Mouse (Mus musculus) layer of hippocampus, adult 2 months (tissue): ENCODE data around the gene Atp6v1fnb. TPM values are rescaled to one million over a fixed set of nuclear protein-coding genes. Genes with fewer than 3 reads are reported as not detected.

ENCODE experiments used
- DNase-seq, 2 experiments: peaks; one replicate each; pipeline ENCODE4 v3.0.0; 2022; ENCODE audit warnings: low spot score in 2 of 2
- H3K27ac ChIP-seq: fragments of 200-600 bp; 2 replicates; pipeline ENCODE4 v1.8.1; 2022
- H3K4me3 ChIP-seq: fragments of 200-600 bp; 2 replicates; pipeline ENCODE4 v1.8.1; 2022; ENCODE audit warnings: mild to moderate bottlenecking
- CTCF ChIP-seq: fragments of 200-600 bp; conservative IDR thresholded peaks from 2 replicates; pipeline ENCODE4 v1.8.1; 2022; ENCODE audit warnings: antibody characterized with exemption, mild to moderate bottlenecking, moderate library complexity
- total RNA-seq, 2 experiments: library from RNA; stranded (reverse); gene quantifications; 2 replicates each; pipeline ENCODE4 v1.2.3; 2021

The Atp6v1fnb gene
- total RNA-seq, 2 experiments from 2014 or later: 0.59 TPM; not detected in 1

DNA sequence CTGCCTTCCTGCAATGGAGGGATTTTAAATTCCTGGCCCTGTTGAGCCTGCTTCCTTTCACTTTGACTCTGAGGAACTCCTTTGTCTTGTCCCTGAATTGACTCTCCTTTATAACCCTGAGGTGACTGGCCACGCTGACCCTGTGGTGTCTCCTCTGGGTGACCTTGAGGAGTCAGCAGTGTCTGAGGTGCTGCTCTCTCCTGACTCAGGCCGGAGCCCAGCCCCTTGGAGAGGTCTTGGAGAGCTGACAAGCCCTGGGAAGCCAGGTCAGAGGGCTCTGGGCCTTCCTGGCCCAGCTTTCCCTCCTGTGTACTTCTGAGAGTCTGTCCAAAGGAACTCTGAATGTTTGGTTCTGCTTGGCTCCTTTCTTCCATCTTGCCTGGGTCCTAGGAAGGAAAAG is 3.5 kb downstream of the Atp6v1fnb start:
- DNase-seq: no peak
- Histone ChIP-seq H3K27ac (no peak overlapping the region), H3K4me3 (no peak overlapping the region)
- TF ChIP-seq CTCF: no peak

DNA sequence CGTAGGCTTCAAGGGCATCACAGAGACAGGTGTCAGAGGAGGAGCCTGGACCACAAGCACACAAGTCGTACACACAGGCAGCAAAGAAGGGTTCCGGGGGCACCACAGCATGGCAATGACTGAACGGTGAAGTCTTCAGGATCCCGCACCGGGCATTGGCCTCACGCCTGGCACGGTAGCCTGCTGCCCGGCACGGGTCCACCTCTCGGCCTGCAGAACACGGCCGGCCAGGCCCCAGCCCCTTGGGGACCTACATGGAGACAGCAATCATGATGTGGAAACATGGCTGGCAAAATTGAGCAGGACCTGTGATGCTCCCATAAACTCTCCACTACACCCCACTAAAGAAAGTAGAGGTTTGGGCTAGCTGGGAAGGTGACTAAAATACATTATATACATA is 11.5 kb downstream of the Atp6v1fnb start:
- Histone ChIP-seq H3K27ac (no peak overlapping the region), H3K4me3 (no peak overlapping the region)
- DNase-seq: no peak
- TF ChIP-seq CTCF: no peak

DNA sequence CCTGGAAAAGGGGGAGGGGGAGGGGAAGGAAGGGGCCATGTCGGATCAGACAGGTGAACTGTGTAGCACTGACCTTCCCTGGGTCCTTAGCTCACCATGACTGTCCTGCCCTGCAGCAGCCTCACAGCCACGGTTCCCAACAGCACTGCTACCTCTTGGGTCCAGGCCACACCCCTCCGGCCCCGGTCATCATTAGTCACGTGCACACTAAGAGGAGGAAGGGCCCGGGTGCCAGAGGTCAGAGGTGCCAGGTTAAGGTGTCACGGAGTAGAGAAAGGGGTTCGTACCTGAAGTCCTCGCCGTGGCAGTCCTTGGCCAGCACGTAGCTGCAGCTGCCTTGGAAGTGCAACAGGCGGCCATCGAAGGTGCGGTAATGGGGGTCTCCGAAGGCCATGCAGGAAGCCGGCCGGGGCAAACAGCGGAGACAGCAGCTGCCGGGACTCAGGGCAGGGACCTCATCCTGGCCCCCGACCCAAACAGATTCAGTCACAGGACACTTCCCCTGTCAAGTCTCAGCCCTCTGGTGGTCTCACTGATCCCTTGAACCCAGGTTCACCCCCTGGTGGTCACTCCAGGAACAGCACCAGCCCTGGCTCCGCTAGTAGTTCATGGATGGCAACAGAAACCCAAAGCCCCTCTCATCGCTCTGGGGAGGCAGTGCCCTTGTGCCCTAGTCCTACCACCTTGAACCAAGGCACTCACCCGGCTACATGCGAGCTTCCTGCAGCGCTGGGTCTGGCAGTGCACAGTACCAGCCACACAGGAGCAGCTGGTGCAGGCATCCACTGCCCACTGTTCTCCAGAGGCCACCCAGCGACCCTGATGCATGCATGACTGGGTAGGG is 13.7 kb downstream of the Atp6v1fnb start:
- DNase-seq: peak in 1 of 2 experiments; percentile 78
- TF ChIP-seq CTCF: peak; percentile 94
- Histone ChIP-seq H3K4me3 (peak overlapping the region; percentile 48), H3K27ac (no peak overlapping the region)

DNA sequence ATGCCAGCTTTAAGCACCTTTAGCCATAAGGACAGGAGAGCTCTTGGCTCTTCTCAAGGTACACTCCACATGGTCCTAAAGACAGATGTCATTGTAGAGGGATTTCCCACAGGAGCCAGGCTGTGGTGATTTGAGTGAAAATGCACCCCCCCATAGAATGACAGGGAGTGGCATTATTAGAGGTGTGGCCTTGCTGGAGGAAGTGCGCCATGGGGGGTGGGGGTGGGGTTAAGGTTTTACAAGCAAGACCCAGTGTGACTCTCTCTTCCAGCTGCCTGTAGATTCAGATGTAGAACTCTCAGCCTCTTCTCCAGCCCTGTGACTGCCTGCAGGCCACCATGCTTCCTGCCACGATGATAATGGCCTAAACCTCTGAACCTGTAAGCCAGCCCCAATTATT is 14.7 kb downstream of the Atp6v1fnb start:
- DNase-seq: no peak
- Histone ChIP-seq H3K4me3 (no peak overlapping the region), H3K27ac (no peak overlapping the region)
- TF ChIP-seq CTCF: no peak

DNA sequence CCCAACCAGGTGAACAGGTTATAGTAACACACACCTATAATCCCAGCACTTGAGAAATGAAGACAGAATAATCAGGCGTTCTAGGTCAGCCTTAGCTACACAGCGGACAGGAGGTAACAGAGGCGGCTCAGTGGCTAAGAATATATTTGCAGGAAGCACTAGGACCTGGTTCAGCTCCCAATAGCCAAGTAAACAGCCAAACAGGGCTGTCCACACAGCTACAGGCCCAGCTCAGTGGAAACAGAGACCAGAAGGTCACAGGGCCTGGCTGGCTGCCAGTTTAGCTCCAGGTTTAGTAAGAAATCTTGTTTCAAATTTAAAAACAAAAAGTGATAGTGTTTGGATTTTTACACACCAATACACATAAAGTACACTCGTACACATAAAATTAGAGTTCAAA is 22.9 kb downstream of the Atp6v1fnb start:
- Histone ChIP-seq H3K27ac (no peak overlapping the region), H3K4me3 (no peak overlapping the region)
- no peak for TF ChIP-seq CTCF
- no peak for DNase-seq

DNA sequence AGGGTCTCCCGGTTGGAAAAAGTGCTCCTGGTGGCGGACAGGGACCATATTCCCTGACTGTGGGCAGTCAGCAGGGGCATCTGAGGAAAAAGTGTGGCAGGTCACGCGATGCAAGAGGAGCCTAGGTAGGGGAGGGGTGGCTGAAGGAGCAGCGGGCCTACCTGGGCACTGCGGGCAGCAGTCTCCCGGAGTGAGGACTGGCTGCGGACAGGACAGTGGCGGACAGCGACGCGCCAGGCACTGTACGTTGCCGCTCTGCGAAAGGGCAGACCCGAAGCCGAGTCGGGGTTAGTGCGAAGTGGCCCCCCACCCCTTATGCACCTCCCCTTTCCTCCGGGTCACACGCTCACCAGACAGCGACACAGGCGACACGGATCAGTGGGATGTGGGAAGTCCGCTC is 25.0 kb downstream of the Atp6v1fnb start:
- H3K4me3 ChIP-seq: no peak overlapping the region
- no peak overlapping the region for H3K27ac ChIP-seq
- no peak for TF ChIP-seq CTCF
- no peak for DNase-seq

DNA sequence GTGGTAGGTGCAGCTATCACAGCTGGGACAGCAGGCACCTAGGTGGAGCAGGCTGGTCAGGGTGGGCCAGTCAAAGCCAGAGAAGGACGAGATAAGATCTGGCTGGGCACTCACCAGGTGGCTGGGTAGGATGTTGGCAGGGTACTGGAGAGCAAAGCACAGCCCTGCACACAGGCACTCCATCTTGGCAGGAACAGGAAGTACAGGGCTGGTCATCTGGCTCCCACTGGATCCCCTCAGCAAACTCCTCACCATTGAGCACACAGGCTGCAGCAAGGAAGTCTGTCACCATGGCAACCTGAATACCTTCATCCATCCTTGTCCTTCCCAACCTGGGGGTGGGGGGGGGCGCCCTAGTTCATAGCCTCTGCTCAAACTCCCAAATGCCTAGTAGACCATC is 26.6 kb downstream of the Atp6v1fnb start:
- no peak overlapping the region for H3K27ac ChIP-seq
- no peak for DNase-seq
- no peak overlapping the region for H3K4me3 ChIP-seq
- TF ChIP-seq CTCF: no peak

DNA sequence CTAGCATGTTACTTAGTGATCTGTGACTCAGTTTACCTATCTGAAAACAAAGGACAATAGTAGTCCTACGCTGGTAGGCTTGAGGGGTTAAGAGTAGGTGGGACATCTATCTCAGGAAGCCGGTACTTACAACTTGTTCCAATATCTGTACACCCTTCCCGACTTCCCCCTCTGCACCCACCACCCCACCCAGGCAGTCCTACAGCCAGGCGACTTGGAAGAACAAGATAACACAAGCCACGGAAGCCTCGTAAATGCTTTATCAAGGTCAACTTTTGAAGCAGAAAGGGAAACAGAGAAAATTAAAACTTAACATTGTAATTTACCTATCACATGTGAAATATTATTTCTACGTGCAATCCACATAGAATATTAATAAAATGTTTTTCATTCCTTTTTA is 28.9 kb downstream of the Atp6v1fnb start:
- DNase-seq: no peak
- no peak for TF ChIP-seq CTCF
- H3K4me3 ChIP-seq: no peak overlapping the region
- no peak overlapping the region for H3K27ac ChIP-seq

DNA sequence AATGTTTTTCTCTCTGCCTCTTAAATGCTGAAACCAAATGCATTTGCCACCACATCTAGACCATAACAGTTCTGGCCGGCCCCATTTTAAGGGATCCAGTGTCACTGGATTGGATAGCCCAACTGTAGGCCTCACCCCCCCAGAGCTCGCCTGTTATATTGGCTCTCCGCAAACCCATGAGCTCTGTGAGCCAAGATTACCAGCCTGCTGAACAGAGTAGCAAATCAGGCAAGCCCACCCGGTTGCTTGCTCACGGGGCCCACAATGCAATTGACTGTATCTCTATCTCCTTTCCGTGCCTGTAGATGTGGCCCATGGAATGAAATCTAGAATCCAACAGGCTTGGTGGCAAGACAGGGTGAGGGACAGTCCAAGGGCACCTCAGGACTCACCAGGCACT is 29.6 kb downstream of the Atp6v1fnb start:
- no peak for TF ChIP-seq CTCF
- DNase-seq: no peak
- no peak overlapping the region for H3K4me3 ChIP-seq
- no peak overlapping the region for H3K27ac ChIP-seq

DNA sequence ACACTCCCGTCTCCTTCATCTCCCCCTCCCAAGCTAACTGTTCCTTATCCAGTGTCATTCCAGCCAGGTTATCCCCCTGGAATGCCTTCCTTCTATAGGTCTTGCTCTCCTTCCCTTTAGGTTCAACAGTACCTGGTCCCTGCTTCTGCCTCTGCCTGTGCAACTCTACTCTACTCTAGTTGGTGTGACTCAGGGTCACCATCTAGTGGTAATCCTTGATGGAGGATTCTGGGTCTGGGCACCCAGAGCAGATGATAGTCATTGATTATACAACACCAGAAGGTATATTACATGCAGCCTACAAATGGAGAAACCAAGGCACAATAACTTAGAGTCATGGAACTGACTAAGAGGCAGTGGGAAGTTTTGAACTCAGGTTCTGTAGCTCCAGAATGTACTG is 30.4 kb downstream of the Atp6v1fnb start:
- TF ChIP-seq CTCF: peak; percentile 72

DNA sequence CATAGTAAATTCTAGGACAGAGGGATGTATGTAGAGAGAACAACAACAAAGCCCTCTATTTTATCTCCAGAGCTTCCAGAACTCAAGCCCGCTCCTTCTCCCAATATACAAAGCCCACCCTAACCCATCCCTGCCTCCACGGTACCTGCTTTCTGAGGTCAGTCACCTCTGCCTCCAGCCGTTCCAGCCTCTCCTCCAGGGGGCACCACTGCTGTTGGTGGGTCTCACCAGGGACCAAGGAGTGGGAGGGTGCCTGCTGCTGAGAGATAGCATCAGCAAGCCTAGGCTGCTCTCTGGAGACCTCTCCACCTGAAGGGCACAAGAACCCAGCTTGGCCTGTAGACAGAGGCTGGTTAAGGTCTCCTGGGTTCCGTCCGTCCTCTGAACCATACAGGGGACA is 34.3 kb downstream of the Atp6v1fnb start:
- TF ChIP-seq CTCF: no peak
- Histone ChIP-seq H3K27ac (no peak overlapping the region), H3K4me3 (no peak overlapping the region)
- no peak for DNase-seq

More for the DNA sequence above, 30.4 kb downstream of the Atp6v1fnb start:
- Histone ChIP-seq H3K27ac (no peak overlapping the region), H3K4me3 (no peak overlapping the region)
- no peak for DNase-seq

DNA sequence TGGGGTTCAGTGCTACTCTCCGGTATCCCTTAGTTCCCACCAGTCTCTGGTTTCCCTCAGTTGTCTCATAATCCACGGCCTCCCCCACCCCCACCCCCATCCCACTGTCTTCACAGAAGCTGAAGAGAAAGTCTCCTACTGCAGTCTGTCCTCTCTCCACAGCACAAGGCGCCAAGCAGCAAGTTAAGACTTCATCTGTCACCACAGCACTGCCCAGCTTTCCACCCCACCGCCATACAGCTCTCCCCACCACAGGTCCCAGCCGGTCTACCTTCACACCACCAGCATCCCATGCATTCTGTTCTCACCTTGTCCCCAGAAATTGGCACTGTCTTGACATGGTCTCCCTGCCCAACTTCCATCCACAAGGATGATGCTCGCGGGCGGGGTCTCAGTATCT is 35.6 kb downstream of the Atp6v1fnb start:
- Histone ChIP-seq H3K4me3 (no peak overlapping the region; the same call in 1 of the 2 replicates), H3K27ac (no peak overlapping the region)
- no peak for DNase-seq
- TF ChIP-seq CTCF: no peak

DNA sequence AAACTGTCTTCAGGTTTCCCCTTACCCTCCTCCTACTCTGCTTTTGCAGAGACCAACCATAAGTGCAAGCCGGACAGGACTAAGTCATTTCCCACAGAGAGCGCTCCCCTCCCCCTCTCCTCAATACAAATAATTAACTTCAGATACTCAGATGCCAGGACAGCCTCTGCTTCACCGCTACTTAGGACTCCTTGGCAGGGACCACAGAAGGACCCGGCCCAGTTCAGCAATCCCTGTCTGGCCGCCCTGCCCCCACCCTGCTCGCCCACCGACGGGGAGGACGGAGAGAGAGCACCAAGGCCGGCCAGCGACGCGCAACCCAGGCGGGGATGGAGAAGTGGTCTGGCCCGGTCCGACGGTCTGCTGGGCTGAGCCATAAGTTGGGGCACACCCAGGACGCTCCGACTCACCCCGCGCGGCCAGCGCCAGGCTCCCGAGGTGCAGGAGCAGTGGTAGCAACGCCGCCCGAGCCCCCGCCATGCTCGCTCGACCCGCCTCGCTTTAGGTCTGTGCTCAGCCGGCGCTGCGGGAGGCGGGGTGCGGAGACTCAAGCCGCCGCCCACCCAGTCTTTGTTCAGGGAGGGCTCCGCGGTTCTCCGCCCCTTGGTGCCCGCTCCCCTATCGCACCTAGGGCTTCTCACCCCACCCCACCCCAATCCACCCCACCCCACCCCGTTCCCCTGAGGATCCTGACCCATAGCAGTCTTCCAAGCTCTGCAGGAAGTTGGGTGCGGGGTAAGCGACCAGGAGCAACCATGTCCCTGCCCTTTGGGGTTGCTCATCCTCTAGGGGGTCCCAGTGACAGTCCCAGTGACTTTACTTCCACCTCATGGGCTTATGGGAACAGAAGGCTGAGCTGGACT is 36.4 kb downstream of the Atp6v1fnb start, which contains the start of gene Kcp:
TSS of gene Kcp (minus strand) at position 506 of the 863 bp plus-strand sequence.
- TF ChIP-seq CTCF: no peak
- no peak within 1 kb of the TSS for H3K27ac ChIP-seq
- peak within 1 kb of the TSS; percentile 46 for H3K4me3 ChIP-seq
- no peak for DNase-seq
